Comparison of ENCODE assay signal across 25 mouse cellular contexts in the genomic region with DNA sequence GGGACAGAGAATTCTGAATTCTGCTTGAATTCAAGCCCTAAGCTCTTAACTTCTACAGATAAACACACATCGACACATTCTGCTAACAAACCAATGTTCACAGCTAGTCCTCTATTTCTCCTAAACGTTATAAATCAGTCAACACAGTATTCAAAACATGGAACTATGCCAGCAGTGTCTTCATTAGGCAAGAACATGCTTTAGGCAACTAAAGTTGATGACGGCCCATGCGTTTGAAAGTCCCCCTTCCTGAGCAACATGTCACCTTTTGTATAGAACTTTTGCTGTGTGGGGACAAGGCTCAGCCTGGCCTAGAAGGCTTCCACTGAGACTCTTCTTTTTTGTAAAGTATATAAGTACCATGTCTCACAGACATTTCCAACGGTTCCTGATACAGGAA. TPM values are rescaled to one million over a fixed set of nuclear protein-coding genes. Genes with fewer than 3 reads are reported as not detected.
A peak's percentile ranks its signal among the peaks of the same experiment; 100 is the strongest.
DNase-seq lines count a peak whose midpoint lies in the region; ATAC-seq lines count a peak whose summit lies in the region.
"Had no signal": no experiment of that assay in that cellular context is flagged by ENCODE, and none has a peak within 500 bp of the region (broad histone marks: within the 10 kb centered on the region; RNA-seq: fewer than 3 reads in every experiment).

No protein-coding gene starts in this region.

- H3K36me3 ChIP-seq in lung, embryonic 15.5 days, result no peaks in the 10 kb centered on the region
- H3K36me3 ChIP-seq in lung, embryonic 16.5 days (ENCODE audit: control insufficient read depth, insufficient read depth, low read length), result no peaks in the 10 kb centered on the region
- H3K36me3 ChIP-seq: forebrain, embryonic 10.5 days; forebrain, embryonic 15.5 days; heart, embryonic 13.5 days had no signal

- H3K9me3 ChIP-seq in lung, embryonic 15.5 days, result no peaks in the 10 kb centered on the region
- H3K9me3 ChIP-seq in lung, embryonic 16.5 days (ENCODE audit: control insufficient read depth, low read length), result no peaks in the 10 kb centered on the region
- H3K9me3 ChIP-seq: forebrain, embryonic 10.5 days; forebrain, embryonic 15.5 days; heart, embryonic 13.5 days had no signal

- no peak overlapping the region for H3K9ac ChIP-seq in lung, embryonic 15.5 days
- no peak overlapping the region for H3K9ac ChIP-seq in lung, embryonic 16.5 days (ENCODE audit: low read length)
- H3K9ac ChIP-seq: forebrain, embryonic 15.5 days; heart, embryonic 13.5 days; hindbrain, embryonic 14.5 days; liver, embryonic 14.5 days had no signal

- peaks cover 27% of the 10 kb centered on the region for H3K4me1 ChIP-seq in lung, embryonic 15.5 days
- H3K4me1 ChIP-seq in lung, embryonic 16.5 days (replicated peaks; ENCODE audit: control insufficient read depth, insufficient read depth, low read length), result peaks cover 17% of the 10 kb centered on the region

- H3K4me2 ChIP-seq in lung, embryonic 15.5 days, result no peak overlapping the region
- peak overlapping the region; percentile 9; the same call in 1 of the 2 replicates for H3K4me2 ChIP-seq in lung, embryonic 16.5 days (ENCODE audit: low read depth, low read length)
- H3K4me2 ChIP-seq: forebrain, embryonic 15.5 days; heart, embryonic 13.5 days; hindbrain, embryonic 14.5 days; midbrain, embryonic 11.5 days had no signal

- WGBS in lung, embryonic 15.5 days, result 27% methylated on average over 5 of the region's 5 CpGs
- 29% methylated on average over 5 of the region's 5 CpGs for WGBS in lung, embryonic 16.5 days

- H3K27ac ChIP-seq in lung, embryonic 15.5 days, result peak overlapping the region; percentile 90
- peak overlapping the region; percentile 95 for H3K27ac ChIP-seq in lung, embryonic 16.5 days (ENCODE audit: low read length)
- H3K27ac ChIP-seq: forebrain, embryonic 10.5 days; forebrain, embryonic 15.5 days; heart, adult 2 months; heart, embryonic 13.5 days; hindbrain, embryonic 14.5 days; liver, embryonic 14.5 days had no signal

- no peak overlapping the region for H3K4me3 ChIP-seq in lung, embryonic 15.5 days
- no peak overlapping the region for H3K4me3 ChIP-seq in lung, embryonic 16.5 days (ENCODE audit: low read length)
- H3K4me3 ChIP-seq: forebrain, embryonic 10.5 days; forebrain, embryonic 15.5 days; heart, adult 2 months; heart, embryonic 13.5 days had no signal

- DNase-seq in lung, adult 18-20 months, result no peak
- DNase-seq in lung, postnatal 36 days, result peak; percentile 47
- DNase-seq in ovary, adult 18-20 months (ENCODE audit: low spot score), result no peak
- no peak for DNase-seq in urinary bladder, postnatal 36 days (ENCODE audit: low spot score in 2 of 2)
- no peak for DNase-seq in kidney, postnatal 10 days
- DNase-seq: adrenal gland, adult 2 months; B cell, adult 2 months; cerebellum, adult 8-10 months; cerebellum, postnatal 25 days; gastrocnemius, postnatal 25 days; heart, adult 2 months; heart, postnatal 10 days; kidney, adult 2 months; kidney, postnatal 4 days; liver; right cerebral cortex, postnatal 4 days had no signal

- no peaks in the 10 kb centered on the region for H3K27me3 ChIP-seq in lung, embryonic 15.5 days
- H3K27me3 ChIP-seq in lung, embryonic 16.5 days (ENCODE audit: control insufficient read depth, insufficient read depth, low read depth, low read length), result no peaks in the 10 kb centered on the region
- H3K27me3 ChIP-seq: forebrain, embryonic 15.5 days had no signal

- ATAC-seq in lung, embryonic 15.5 days (ENCODE audit: borderline replicate concordance, extremely low read depth, low FRiP score, low TSS enrichment), result peak; percentile 92
- peak; percentile 90 for ATAC-seq in lung, embryonic 16.5 days (ENCODE audit: low read depth)
- ATAC-seq: forebrain, embryonic 15.5 days; midbrain, embryonic 16.5 days had no signal

RNA-seq across cellular contexts. Expression of a gene that starts 44.6 kb away (rescaled TPM):
- polyA plus RNA-seq in lung, embryonic 15.5 days (2015; fragmentation: Nextera tagmentation; extraction: Ambion mirVana), result 32.8 and 37.1 TPM in 2 replicates
- 43.9 and 44.3 TPM in 2 replicates for polyA plus RNA-seq in lung, embryonic 16.5 days (2015; fragmentation: Nextera tagmentation; extraction: Ambion mirVana)
